Mouse (Mus musculus): ENCODE results near the gene Dusp7. TPM values are rescaled to one million over a fixed set of nuclear protein-coding genes. Genes with fewer than 3 reads are reported as not detected.
A peak's percentile ranks its signal among the peaks of the same experiment; 100 is the strongest.

The Dusp7 gene
- 16.1 and 17.0 TPM in 2 replicates for polyA plus RNA-seq (2014; fragmentation: Nextera tagmentation; extraction: Ambion mirVana)

DNA sequence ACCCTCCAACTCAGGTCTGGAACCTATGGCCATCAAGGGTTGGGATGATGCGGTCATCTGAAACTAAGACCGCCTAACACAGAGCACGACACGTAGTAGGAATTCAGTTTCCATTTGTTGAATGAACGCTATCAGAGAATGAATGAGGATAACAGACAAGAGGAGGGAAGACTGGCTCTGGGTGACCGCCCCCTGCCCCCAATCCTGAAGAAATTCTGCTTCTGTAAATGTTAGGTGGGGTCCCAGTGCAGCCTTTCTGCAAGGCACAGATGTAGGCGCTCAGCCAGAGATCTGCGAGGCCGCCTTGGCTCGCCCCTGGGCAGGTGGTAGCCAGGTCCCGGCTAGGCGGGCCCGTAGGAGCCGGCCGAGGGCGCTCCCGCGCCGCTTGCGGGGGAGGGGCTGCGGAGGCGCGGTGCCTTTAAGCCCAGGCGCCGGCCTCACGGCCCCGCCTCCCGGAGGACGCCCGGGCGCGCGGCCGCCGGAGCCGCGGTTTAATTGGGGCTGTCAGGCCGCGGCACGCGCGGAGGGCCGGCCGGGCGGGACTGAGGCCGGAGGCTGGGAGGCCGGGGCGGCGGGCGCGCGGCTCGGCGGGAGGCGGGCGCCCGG, at the start of gene Dusp7:
TSS of gene Dusp7 (plus strand) at position 521 of the 606 bp plus-strand sequence.
- H3K27me3 ChIP-seq (ENCODE audit: control insufficient read depth, insufficient read depth, low read length): no peaks in the 10 kb centered on the region
- peak within 1 kb of the TSS; percentile 80 for H3K4me3 ChIP-seq (ENCODE audit: low read depth, low read length)
- H3K36me3 ChIP-seq (ENCODE audit: control insufficient read depth, insufficient read depth, low read length): peaks cover 3% of the 10 kb centered on the region; the same call in 1 of the 2 replicates
- H3K4me1 ChIP-seq (ENCODE audit: control insufficient read depth, insufficient read depth, low read length): peaks cover 35% of the 10 kb centered on the region
- H3K27ac ChIP-seq (ENCODE audit: low read depth, low read length): peak within 1 kb of the TSS; percentile 87
- H3K9me3 ChIP-seq (ENCODE audit: control insufficient read depth, low read length): no peaks in the 10 kb centered on the region
- DNase-seq (ENCODE audit: low spot score, missing footprints) (peak; percentile 99), ATAC-seq (ENCODE audit: low FRiP score) (peak; percentile 83)
- WGBS: under 1% methylated on average over 46 of the region's 57 CpGs
- H3K4me2 ChIP-seq: peak within 1 kb of the TSS; percentile 98
- peak within 1 kb of the TSS; percentile 87 for H3K9ac ChIP-seq (ENCODE audit: low read length)

DNA sequence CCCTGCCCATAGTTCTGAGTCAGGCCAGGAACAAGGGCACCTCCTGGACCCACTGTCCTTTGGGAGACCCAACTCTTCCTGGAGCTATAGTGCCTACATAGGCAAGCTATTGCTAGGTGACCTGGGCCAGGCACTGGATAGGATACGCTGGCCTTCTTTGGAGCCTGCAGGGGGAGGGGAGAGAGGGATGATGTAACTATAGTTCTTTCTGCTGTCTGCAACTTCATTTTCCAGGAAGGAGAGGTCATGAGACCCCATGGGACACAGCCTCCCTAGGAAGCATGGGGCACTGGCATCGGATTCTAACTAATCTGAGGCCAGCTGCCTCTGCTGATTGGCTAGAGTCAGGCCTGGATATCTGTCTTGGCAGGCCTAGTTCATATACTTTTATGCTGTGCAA, 49.3 kb upstream of the Dusp7 start:
- H3K4me2 ChIP-seq: no peak overlapping the region
- WGBS: 74% methylated on average over 2 of the region's 2 CpGs
- H3K9me3 ChIP-seq (ENCODE audit: control insufficient read depth, low read length): no peaks in the 10 kb centered on the region
- H3K4me1 ChIP-seq (ENCODE audit: control insufficient read depth, insufficient read depth, low read length): no peaks in the 10 kb centered on the region
- no peak overlapping the region for H3K4me3 ChIP-seq (ENCODE audit: low read depth, low read length)
- no peaks in the 10 kb centered on the region for H3K27me3 ChIP-seq (ENCODE audit: control insufficient read depth, insufficient read depth, low read length)
- ATAC-seq (ENCODE audit: low FRiP score) (no peak), DNase-seq (ENCODE audit: low spot score, missing footprints) (no peak)
- no peak overlapping the region for H3K9ac ChIP-seq (ENCODE audit: low read length)
- H3K36me3 ChIP-seq (ENCODE audit: control insufficient read depth, insufficient read depth, low read length): no peaks in the 10 kb centered on the region
- no peak overlapping the region for H3K27ac ChIP-seq (ENCODE audit: low read depth, low read length)

DNA sequence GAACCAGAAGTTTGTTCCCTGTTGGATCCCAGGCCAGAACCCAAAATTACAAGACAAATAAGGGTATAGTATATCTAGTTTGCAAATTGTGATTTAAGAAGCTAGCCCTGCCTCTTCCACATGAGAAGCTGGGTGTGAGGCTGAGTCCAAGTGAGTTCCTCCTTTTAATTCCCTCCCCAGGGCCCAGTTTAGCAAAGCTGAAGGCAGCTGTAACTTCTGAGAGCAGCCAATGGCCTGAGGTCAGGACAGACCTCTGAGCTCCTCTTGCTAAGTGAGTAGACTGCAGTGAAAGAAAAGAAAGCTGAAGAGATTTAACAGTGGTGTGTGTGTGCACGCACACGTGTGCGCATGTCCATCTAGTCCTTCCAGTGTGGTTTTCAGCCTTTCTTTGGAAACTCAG, 45.9 kb upstream of the Dusp7 start:
- DNase-seq (ENCODE audit: low spot score, missing footprints) (no peak), ATAC-seq (ENCODE audit: low FRiP score) (no peak)
- H3K36me3 ChIP-seq (ENCODE audit: control insufficient read depth, insufficient read depth, low read length): no peaks in the 10 kb centered on the region
- no peak overlapping the region for H3K4me2 ChIP-seq
- H3K9ac ChIP-seq (ENCODE audit: low read length): no peak overlapping the region
- no peak overlapping the region for H3K27ac ChIP-seq (ENCODE audit: low read depth, low read length)
- no peaks in the 10 kb centered on the region for H3K9me3 ChIP-seq (ENCODE audit: control insufficient read depth, low read length)
- H3K4me1 ChIP-seq (ENCODE audit: control insufficient read depth, insufficient read depth, low read length): no peaks in the 10 kb centered on the region
- H3K27me3 ChIP-seq (ENCODE audit: control insufficient read depth, insufficient read depth, low read length): no peaks in the 10 kb centered on the region
- 83% methylated on average over 3 of the region's 3 CpGs for WGBS
- no peak overlapping the region for H3K4me3 ChIP-seq (ENCODE audit: low read depth, low read length)

DNA sequence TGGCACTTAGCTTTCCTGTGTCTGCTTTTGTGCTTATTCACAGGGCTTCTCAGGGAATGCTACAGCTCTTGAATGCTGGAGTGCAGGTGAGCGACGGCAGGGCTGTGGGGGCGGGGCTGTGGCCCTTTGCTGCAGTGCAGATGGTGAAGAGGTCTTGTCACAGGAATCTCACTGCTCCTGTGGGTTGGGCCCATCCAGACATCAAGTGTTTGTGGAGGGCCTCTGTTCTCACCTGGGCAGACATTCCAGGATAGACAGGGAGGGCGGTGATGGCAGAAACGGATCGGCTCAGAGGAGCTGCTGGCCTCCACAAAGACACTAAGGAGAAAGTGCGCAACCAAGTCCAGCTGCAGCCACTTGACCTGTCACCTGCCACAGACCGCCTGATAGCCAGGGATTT, 42.2 kb upstream of the Dusp7 start:
- H3K9me3 ChIP-seq (ENCODE audit: control insufficient read depth, low read length): no peaks in the 10 kb centered on the region
- ATAC-seq (ENCODE audit: low FRiP score): no peak
- WGBS: 72% methylated on average over 8 of the region's 8 CpGs

GRCm38 (mm10) chr9:106327125-106327809, 41.2 kb upstream of the Dusp7 start:
- WGBS: 77% methylated on average over 8 of the region's 8 CpGs
- no peak overlapping the region for H3K27ac ChIP-seq (ENCODE audit: low read depth, low read length)
- ATAC-seq (ENCODE audit: low FRiP score) (no peak), DNase-seq (ENCODE audit: low spot score, missing footprints) (no peak)
- no peak overlapping the region for H3K4me3 ChIP-seq (ENCODE audit: low read depth, low read length)
- H3K27me3 ChIP-seq (ENCODE audit: control insufficient read depth, insufficient read depth, low read length): no peaks in the 10 kb centered on the region
- no peaks in the 10 kb centered on the region for H3K4me1 ChIP-seq (ENCODE audit: control insufficient read depth, insufficient read depth, low read length)
- no peaks in the 10 kb centered on the region for H3K36me3 ChIP-seq (ENCODE audit: control insufficient read depth, insufficient read depth, low read length)
- no peak overlapping the region for H3K4me2 ChIP-seq
- no peaks in the 10 kb centered on the region for H3K9me3 ChIP-seq (ENCODE audit: control insufficient read depth, low read length)
- no peak overlapping the region for H3K9ac ChIP-seq (ENCODE audit: low read length)

More for the DNA sequence above, 42.2 kb upstream of the Dusp7 start:
- Histone ChIP-seq H3K27me3 (ENCODE audit: control insufficient read depth, insufficient read depth, low read length) (no peaks in the 10 kb centered on the region), H3K27ac (ENCODE audit: low read depth, low read length) (no peak overlapping the region), H3K36me3 (ENCODE audit: control insufficient read depth, insufficient read depth, low read length) (no peaks in the 10 kb centered on the region), H3K4me3 (ENCODE audit: low read depth, low read length) (no peak overlapping the region), H3K4me1 (ENCODE audit: control insufficient read depth, insufficient read depth, low read length) (no peaks in the 10 kb centered on the region), H3K4me2 (no peak overlapping the region), H3K9ac (ENCODE audit: low read length) (no peak overlapping the region)
- no peak for DNase-seq (ENCODE audit: low spot score, missing footprints)

DNA sequence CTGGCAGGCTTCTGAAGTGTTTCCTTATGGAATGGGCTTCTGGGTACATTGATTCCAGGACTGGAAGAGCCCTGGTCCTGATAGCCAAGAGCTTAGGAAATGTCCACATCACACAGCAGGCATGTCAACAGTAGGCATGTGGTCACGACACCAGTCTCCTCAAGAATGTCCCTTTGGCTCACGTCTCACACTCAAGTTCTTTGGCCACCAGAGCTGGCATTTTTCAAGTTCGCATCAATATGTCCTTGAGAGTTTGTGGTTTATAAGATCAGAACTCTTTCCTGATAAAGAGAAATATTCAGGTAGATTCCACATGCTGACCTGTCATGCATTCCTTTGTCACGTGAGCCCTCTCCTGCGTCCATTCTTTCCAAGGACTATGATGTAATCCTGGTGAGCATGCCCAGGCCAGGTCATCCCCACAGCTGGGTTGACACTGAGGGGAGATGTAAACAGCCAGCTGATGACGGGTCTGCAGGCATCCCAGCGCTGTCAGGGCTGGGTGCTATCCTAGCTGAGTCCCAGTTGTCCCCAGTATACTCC, 40.3 kb upstream of the Dusp7 start:
- no peak for DNase-seq (ENCODE audit: low spot score, missing footprints)
- no peaks in the 10 kb centered on the region for H3K4me1 ChIP-seq (ENCODE audit: control insufficient read depth, insufficient read depth, low read length)
- H3K27me3 ChIP-seq (ENCODE audit: control insufficient read depth, insufficient read depth, low read length): no peaks in the 10 kb centered on the region
- no peaks in the 10 kb centered on the region for H3K9me3 ChIP-seq (ENCODE audit: control insufficient read depth, low read length)
- H3K4me3 ChIP-seq (ENCODE audit: low read depth, low read length): no peak overlapping the region
- no peak overlapping the region for H3K4me2 ChIP-seq
- H3K36me3 ChIP-seq (ENCODE audit: control insufficient read depth, insufficient read depth, low read length): no peaks in the 10 kb centered on the region
- WGBS: 86% methylated on average over 7 of the region's 7 CpGs
- no peak for ATAC-seq (ENCODE audit: low FRiP score)
- no peak overlapping the region for H3K27ac ChIP-seq (ENCODE audit: low read depth, low read length)
- no peak overlapping the region for H3K9ac ChIP-seq (ENCODE audit: low read length)

- no peak overlapping the region for H3K4me3 ChIP-seq (ENCODE audit: low read depth, low read length)
- no peaks in the 10 kb centered on the region for H3K27me3 ChIP-seq (ENCODE audit: control insufficient read depth, insufficient read depth, low read length)
- H3K9me3 ChIP-seq (ENCODE audit: control insufficient read depth, low read length): no peaks in the 10 kb centered on the region
- no peak overlapping the region for H3K4me2 ChIP-seq
- H3K4me1 ChIP-seq (ENCODE audit: control insufficient read depth, insufficient read depth, low read length): no peaks in the 10 kb centered on the region
- H3K27ac ChIP-seq (ENCODE audit: low read depth, low read length): no peak overlapping the region
- ATAC-seq (ENCODE audit: low FRiP score): no peak
- 81% methylated on average over 5 of the region's 5 CpGs for WGBS
- DNase-seq (ENCODE audit: low spot score, missing footprints): no peak
- no peaks in the 10 kb centered on the region for H3K36me3 ChIP-seq (ENCODE audit: control insufficient read depth, insufficient read depth, low read length)
- no peak overlapping the region for H3K9ac ChIP-seq (ENCODE audit: low read length)
Observed at GRCm38 (mm10) chr9:106328772-106329511, 39.5 kb upstream of the Dusp7 start.

DNA sequence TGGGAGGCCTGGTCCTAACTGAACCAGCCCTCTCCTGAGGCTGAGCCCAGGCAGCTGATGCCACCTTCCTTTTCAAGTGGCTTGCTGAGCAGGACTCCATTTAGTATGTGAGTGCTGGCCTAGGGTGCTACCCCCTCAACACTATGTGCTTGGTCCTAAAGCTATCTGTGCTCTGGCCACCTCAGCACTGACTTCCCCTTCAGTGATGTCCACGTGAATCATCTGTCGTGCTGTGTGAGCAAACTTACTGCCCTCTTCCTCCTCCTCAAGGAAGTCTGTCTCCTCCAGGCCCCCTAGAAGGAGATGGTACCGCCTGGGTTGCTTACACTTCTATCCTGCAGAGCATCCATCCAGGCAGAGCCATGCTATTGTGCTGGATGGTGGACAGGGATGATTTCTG, 35.7 kb upstream of the Dusp7 start:
- no peak overlapping the region for H3K9ac ChIP-seq (ENCODE audit: low read length)
- peaks cover 6% of the 10 kb centered on the region for H3K4me1 ChIP-seq (ENCODE audit: control insufficient read depth, insufficient read depth, low read length)
- no peak overlapping the region for H3K27ac ChIP-seq (ENCODE audit: low read depth, low read length)
- ATAC-seq (ENCODE audit: low FRiP score): no peak
- whole genome bisulfite sequencing: 82% methylated on average over 3 of the region's 3 CpGs
- H3K9me3 ChIP-seq (ENCODE audit: control insufficient read depth, low read length): no peaks in the 10 kb centered on the region
- H3K27me3 ChIP-seq (ENCODE audit: control insufficient read depth, insufficient read depth, low read length): no peaks in the 10 kb centered on the region
- H3K4me2 ChIP-seq: no peak overlapping the region
- no peak for DNase-seq (ENCODE audit: low spot score, missing footprints)
- no peak overlapping the region for H3K4me3 ChIP-seq (ENCODE audit: low read depth, low read length)
- no peaks in the 10 kb centered on the region for H3K36me3 ChIP-seq (ENCODE audit: control insufficient read depth, insufficient read depth, low read length)

- H3K4me2 ChIP-seq: no peak overlapping the region
- H3K9ac ChIP-seq (ENCODE audit: low read length): peak overlapping the region; percentile 1; the same call in 1 of the 2 replicates
- H3K4me1 ChIP-seq (ENCODE audit: control insufficient read depth, insufficient read depth, low read length): peaks cover 34% of the 10 kb centered on the region
- peak overlapping the region; percentile 64; the same call in 1 of the 2 replicates for H3K27ac ChIP-seq (ENCODE audit: low read depth, low read length)
- no peaks in the 10 kb centered on the region for H3K36me3 ChIP-seq (ENCODE audit: control insufficient read depth, insufficient read depth, low read length)
- no peaks in the 10 kb centered on the region for H3K9me3 ChIP-seq (ENCODE audit: control insufficient read depth, low read length)
- DNase-seq (ENCODE audit: low spot score, missing footprints): no peak
- 80% methylated on average over 9 of the region's 9 CpGs for WGBS
- no peak for ATAC-seq (ENCODE audit: low FRiP score)
- H3K4me3 ChIP-seq (ENCODE audit: low read depth, low read length): no peak overlapping the region
- no peaks in the 10 kb centered on the region for H3K27me3 ChIP-seq (ENCODE audit: control insufficient read depth, insufficient read depth, low read length)
Observed at GRCm38 (mm10) chr9:106337620-106338019, 30.8 kb upstream of the Dusp7 start.
